Mouse (Mus musculus): Measurements from ENCODE around the gene Poln.
A peak's percentile ranks its signal among the peaks of the same experiment; 100 is the strongest.

The Poln gene

DNA sequence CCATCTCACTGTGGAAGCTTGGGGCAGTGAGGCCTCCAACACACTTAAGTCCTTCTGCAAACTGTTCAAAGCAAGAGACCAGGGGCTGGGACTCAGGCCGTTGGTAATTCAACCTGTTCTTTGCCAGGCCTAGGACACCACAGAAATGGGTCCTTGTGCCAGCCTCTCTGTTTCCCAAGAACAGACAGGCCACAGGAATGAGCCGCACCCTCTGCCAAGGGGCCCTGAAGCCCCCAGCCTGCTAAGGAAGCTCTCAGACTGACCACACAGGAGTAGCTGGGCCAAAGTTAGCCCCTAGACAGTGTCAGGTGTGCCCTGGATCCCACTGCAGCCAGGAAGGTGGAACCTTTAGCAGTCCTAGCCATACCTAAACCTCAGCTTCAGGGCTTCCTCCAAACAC, 17.1 kb upstream of the Poln start:
- peak; percentile 37 to 46 for DNase-seq

DNA sequence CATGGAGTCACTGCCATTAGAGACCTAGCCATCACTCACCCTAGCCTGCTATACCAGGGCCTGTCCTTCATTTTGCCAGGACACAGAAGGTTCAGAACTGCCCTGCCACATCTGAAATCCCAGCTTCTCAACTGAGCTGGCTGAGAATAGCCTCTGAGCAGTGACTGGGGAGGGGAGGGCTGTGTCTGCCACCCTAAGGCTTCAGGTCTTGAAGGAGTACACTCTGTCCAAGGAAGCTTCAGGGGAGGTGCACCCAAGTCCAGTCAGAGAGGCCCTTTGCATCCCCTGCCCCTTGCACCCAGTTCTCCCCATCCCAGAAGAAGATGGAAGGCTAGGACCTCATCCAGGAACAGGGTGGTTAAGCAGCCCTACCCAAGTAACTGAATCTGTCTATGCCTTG, 16.5 kb upstream of the Poln start:
- DNase-seq: no peak

DNA sequence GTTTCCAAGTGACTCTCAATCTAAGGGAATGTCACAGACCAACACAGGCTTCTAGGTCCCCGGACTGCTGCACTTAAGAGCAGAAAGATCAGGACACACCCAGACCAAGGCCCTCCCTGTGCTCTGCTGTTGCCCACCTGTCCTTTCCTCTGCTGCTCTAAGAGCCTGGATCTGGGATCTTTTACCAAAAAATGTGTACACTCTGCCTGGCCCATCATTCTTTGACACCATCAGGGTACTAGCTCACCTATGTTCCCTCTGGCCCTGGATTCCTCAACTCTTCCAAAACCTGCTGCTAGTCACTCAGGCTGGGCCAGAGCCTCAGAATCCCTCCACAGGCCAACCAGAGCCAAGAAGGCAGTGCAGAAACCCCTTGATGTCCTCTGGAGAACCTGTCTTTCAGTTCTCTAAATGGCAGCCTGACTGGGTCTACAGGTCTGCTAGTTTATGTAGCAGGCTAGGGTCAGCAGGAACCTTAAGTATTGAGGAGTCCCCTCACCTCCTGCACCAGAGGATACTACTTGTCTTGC, 15.9 kb upstream of the Poln start:
- DNase-seq: peak in 1 of 2 experiments; percentile 3

DNA sequence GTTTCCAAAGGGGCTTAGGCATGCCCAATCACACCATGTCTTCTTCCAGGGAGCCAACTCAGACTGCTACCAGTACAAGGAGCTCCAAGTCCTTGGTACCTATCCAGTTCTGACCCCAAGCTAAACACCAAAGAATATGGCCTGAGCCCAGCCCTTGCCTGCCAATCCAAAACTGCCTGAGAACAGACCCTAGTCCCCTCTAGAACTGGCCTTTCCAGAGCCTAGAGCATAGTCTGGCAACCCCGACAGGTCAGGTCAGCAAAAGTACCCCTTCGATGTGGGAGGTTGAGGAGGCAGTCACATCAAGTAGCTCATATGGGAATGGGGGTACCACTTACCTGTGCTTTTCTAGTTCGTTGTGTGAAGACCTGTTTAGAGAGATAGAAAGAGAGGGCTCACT, 14.7 kb upstream of the Poln start:
- peak in 1 of 2 experiments; percentile 1 for DNase-seq

DNA sequence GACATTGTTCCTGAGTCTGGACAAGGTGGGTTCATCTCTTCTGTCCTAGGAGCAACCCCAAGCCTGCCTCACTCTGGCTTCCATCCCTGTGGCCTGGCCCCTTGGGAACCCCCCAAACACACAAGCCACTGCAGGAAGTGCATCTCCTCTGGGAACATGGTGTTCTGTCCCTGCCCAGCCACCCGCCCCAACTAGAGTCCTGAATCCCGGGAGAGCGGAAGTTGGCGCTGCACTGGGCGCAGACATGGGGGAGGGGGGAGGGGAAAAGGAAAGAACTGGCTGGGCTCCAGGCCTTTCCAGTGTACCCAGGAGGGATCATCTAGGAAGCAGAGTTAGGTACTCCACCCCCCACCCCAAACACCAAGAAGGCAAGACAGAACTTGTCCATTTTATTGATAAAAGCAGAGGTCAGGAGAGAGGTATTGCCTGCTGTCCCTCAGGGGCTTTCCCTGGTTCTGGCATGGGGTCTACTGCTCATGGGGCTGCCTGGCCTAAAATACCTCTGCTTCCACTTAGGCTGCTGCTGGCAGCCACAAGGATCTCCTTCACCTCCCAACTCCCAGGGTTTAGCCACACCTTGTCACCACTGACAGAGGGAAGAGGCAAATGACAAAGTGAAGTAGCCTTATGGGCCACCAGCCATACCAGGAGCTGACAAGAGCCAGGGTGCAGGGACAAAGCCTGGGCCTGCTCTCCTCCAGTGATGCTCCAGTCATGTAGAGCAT, 14.1 kb upstream of the Poln start:
- DNase-seq: peak; percentile 83 to 90

DNA sequence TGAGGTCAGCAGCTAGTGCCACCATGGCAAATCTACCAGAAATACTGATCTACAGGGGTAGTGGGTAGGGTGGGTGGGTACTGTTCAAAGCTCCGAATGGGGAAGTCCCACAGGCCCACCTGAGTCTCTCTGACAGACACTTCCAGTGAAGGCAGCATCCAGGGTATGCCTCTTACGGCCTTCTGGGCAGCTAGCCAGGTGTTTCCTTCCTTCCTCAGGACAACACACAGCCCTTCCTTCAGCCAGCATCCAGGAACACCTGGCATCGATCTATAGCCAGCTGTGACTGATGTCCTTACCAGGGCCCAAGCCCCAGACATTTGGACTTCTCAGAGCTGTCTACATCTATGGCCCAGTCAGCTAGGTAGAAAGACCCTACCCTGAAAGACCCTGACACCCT, 13.2 kb upstream of the Poln start:
- peak; percentile 50 to 59 for DNase-seq

DNA sequence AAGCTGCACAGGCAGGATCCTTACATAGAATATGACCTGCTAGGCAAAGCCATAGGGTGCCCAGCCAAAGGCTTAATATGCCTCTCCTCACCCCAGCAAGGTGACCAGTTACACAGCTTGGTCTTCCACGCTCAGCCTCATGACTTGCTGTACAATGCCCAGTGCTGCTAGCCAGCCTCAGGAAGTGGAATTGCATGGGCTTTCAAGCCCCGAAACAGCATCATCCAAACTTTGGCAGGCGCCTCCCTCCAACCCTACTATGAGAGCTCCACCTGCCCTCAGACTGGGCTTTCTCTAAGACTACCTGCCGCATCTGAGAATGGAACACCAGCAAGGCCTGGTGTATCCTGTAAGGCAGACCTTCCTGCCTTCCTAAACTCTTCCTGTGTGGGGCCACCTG, 8.6 kb upstream of the Poln start:
- DNase-seq: no peak

DNA sequence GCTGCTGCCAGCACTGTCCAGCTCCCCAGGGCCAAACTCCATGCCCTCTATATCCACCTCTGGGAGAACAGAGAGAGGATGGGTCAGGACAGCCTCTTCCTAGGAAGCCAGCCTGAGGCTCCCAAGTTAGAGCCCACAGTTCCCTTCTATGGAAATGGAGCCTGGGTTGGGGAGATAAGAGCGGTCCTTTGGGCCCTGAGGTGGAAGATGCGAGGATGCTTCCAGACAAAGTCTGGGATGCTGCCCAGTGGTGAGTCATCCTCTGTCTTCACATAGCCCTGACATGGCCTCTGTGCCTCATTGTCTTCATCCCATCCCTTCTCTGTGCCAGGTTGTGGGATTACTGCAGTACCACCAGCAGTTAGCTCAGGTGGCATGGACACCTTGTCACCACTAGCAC, 7.8 kb upstream of the Poln start:
- no peak for DNase-seq

DNA sequence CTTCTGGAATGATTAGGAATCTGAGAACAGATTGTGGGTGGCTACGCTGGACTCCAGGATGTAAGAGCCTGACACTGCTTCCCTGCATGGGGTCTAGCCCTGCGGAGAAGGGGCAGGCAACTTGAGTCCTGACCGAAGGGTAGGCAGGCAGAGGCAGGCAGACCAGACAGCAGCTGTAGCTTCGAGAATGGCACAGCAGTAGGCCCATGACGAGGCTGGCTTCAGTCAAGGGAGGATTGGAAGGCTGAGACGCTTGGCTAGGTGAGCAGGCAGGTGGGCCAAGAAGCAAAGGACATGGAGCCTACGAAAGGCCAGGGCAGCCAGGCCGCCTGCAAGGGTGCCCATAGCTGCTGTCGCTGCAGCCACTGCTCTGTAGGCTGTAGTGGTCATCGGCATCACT, 7.4 kb upstream of the Poln start:
- no peak for DNase-seq

DNA sequence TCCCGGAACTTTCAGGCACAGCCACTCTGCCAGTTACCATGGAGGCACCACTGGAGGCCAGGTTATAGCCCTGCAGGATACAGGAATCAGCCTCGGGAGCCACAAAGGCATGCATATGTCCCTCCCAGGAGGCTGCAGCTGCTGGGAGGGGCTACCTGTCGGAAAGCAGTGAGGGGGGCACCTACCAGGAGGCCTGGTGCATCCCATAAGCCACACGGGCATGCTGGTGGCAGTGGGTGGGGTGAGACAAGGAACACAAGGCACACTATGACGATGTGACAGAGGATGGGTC, 6.1 kb upstream of the Poln start:
- DNase-seq: no peak

DNA sequence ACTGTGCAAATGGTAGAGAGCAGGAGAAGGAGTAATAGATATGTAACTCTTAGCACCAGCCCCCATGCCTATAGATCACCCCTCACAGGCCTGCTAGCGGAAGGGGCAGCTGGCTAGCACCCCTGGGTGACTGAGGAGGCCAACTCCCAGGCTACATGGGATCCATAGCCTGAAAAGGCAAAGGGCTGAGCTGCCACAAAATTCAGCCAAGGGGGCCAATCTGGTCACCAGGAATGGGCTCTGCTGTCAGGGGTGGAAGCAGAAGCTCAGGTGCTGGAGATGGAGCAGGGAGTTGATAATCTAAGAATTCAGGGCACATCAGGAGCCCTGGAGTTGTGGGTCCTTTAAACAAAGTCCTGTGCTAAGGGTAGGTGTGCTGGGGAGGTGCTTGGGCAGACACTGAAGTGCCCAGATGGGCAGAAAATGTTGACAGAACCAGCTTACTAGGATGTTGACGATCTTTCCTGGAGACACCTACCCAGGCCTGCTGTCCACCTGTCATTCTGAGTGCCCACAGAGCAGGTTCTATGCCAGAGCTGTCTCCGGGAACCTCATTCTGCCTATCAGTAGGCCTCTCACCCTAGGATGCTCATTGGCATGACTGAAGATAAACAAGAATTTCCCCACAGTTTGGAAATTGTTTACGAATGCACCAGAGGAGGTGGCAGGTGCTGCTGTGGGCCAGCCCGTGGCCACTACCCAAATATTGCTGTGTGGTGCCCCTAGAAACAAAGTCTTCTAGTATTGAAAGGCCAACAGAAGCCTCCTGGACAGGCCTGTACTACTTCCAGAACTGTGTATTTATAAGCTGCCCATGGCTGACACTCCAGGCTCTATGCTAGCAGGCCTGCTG, 5.5 kb upstream of the Poln start:
- no peak for DNase-seq

DNA sequence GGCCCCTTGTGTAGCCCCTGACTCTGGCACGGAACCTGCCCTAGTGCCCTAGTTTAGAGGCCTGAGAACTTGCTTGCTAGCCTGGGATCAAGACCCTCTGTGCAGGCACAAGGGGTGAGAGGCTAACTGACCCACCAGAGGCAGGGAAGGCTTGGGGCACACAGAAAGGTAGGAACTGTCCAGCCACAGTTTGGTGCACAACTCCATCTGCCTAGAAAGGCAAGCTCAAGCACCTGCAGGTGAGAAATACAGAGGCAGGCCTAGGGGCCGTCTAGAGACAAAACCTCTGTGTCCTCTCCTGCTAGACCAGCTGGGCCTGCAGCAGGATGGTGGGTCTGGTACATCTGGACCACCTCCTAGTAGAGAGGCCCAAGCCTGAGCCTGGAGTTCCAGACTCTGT, 4.8 kb upstream of the Poln start:
- DNase-seq: no peak

DNA sequence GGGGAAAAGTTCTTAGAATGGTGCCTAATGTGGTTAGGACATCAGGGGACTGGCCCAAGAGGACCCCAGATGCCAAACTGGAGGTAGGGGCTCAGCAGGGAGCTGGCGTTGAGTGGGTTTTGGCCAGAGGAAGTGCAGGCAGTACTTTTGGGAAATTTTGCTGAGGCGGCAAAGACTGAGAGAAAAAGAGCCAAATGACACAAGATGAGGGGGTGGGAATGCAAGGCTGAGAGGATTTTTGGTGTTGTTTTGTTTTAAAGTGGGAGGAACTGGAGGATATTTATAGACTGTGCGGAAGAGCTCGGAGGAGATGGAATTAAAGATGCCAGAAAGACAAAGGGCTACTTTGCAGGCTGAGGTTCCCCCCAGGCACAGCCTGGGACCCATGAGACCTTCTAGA, 1.5 kb upstream of the Poln start:
- DNase-seq: no peak

DNA sequence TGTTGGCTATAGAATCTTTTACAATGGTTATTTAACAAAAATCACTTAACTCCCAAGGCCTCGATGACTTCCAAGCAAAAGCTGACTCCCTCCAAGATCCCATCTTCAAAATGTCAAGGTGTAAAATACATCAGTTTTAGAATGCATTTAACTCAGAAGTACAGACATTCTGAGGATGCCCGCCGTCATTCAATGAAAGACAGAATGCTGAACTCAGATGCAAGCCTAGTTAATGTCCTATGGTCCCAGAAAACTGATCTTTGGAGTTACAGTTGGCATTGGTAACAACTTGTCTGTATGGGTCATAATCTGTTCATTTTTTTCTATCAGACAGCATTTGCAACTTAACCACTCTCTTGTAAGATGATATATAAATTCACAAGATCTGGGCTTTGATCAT, 706 bp upstream of the Poln start:
- DNase-seq: no peak

DNA sequence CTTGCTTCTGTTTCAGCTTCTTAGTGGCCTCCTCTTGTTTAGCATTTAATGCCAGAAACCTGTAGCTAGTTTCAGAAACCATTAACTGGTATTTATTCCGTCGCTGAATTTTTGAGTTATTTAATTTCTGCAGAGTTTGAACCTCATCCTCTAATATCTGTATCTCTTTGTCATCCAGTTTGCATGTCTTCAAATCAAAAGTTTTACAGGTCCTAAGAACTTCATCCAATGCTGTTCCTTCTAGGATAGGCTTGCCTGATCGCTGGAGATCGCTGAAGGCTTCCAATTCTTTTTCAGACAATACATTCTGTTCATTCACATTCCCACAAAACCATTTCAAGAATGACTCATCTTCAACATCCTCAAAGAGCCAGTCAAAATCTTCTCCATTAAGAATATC, 1.4 kb downstream of the Poln start:
- no peak for DNase-seq

DNA sequence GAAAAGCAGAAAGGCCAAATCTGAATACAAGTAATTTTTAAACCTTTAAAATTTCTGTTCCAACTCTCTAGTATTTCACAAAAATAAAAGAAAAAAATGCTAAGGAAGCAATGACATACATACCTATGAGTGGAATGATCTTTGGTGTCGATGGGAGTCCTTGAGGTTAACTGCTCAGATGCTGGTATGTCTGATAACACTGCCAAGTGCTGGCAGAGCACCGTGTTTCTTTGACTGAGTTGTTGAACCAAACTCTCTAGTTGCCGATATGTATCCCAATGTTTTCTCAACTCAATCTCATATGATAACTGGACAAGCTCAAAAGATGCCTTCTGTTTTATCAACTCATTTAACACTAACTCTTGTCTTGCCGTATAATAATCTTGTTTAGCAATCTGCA, 3.5 kb downstream of the Poln start:
- DNase-seq: no peak

DNA sequence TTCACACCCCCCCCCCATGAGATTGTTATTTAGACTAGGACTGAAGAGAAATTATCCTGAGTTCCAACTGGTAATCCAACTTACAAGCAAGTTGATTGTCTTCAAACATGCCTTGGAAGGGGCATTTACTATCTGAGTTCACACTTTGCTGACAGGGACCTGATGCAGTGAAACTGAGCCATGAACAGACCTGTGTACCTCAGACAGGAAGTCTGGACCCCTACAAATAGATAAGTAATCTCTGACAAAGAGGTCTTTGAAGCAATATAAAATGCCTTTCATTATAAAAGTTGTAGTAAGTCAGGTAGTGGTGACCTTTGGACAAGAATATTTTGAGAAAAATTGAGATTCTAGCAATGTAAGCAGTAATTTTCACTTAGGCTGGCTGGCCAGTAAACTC, 20.8 kb downstream of the Poln start:
- no peak for DNase-seq

DNA sequence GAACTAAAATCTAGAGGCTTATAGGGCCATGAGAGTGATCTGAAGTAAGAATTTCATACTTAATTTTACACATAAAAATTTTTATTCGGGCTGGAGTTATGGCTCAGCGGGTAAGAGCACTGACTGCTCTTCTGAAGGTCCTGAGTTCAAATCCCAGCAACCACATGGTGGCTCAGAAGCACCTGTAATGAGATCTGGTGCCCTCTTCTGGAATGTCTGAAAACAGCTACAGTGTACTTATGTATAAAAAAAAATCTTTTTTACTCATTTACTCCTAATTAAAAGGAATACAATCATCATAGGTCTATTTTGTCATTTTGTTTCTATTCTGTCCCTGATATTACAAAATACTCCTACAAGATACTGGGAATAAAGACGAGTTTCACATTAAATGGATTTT, 21.7 kb downstream of the Poln start:
- no peak for DNase-seq

DNA sequence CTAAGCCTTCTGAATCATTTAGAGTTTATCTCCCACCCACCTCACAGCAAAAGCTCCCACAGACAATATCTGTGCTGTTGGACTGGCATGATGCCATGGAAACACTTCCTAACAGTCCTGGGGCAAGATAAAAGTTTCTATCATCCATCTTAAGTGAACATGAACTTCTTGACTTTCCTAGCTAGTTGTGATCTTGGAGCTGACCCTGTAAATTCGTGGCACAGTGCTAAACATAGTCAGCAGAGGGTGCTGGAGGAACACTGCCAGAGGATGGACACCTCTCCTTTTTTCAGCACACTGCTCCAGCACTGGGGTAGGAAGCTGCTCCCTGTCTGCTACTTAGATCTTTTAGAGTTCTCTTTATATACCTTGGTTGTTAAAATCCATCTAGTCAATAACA, 29.5 kb downstream of the Poln start:
- peak; percentile 17 to 18 for DNase-seq

DNA sequence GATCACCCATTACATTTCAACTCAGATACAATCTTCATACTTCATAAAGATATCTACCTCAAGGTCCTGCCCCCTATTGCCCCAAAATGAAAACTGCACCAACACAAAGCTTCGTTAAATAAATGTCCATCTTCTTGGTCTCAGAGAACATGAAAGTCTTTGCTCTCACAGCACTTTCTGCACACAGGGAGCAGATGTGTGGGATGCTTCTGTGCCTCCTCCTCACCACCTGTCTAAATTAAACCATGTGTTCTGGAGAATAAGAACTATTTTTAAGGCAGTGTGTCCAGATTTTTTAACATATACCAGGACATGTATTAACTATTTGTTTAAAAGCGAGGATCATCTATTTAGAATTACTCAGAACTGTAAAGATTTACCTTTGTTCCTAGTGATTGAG, 36.5 kb downstream of the Poln start:
- DNase-seq: no peak

DNA sequence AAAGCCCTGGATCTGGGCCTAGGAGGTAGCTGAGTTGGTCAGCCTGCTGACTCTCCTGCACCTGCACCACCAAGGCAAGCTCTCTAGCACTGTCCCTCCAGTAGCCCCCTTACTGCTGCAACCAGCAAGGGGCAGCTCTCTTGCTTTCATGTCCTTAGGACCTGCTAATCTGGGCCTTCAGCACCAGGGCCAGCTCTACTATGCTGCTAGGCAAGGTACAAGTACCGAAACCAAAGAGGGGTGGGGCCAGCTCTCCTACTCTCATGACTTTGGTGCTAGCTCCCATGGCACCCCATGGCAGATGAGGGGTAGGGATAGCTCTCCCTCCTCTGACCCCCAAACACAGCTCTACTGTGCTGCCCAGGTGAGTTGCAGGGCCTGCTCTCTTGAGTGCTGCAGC, 45.1 kb downstream of the Poln start:
- no peak for DNase-seq

DNA sequence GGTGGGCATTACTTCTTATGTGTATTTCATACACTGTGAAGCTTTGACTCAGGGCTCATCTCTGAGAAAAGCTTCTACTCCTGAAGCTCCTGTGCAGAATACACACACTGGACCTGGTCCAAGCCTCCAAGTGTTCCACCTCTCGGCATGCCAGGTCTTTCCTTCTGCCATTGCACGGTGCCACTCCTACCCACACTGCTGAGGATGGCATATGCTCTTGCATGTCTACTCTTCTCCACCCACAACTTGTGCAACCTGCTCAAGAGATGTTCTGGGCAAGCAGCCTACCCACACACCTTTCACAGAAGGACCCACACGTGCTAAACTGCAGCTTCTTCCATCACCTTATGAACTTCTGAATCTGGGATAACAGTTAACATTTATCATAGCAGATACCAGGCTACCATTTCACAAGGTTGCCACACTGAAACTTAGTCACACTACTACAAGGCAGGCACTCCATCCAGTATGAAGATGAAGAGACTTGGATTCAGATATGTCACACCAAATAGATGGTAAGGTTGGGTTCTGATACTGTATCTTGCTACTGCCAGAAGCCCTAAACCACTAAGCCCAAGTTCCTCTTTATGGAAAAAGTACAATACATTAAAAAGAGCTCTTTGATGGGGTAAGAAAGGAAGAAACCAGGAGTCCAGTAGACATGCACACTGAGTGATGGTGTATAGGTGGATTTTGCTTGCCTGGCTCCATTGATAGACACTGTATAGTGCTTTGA, 50.0 kb downstream of the Poln start:
- no peak for DNase-seq

DNA sequence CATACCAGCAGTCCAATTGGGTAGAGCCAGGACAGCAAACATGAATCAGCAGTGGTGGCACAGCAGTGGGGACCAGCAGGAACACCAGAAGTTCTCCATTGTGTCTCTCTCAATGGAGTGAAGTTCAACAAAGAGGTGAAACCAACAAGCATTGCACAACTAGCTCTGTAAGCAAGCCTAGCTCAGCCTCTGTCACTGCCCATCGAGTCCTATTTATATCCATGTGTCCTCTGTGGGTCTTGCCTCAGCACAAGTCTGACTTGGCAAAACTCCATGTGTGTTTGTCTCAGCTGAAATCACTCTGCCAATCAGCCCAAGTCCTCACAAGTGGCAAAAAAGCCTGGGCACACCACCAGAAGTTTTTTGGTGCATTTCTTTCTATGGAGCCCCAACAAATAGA, 63.6 kb downstream of the Poln start:
- peak; percentile 15 to 27 for DNase-seq

DNA sequence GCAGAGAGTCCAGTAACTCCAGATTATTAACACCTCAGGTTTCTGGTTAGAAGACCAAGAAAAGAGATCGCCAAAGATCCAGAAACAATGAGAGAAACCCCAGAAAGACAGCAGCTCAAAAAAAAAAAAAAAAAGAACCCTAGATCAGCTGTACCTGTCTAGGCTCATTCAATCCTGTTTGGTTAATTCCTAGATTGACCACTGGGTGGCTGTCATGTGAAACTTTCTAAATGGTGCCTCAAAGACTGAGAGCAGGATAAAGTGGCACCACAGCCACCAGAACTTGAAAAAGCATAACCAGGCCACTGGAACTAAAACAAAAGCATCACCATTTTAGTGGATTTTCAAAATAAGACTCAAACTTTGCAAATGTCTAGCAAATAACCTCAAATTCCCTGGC, 71.9 kb downstream of the Poln start:
- peak; percentile 4 to 33 for DNase-seq

All from lung, adult 18-20 months (tissue).